Mouse (Mus musculus) cerebral cortex, adult 2 months (tissue): ENCODE measurements around the gene Elof1.

Source experiments
- WGBS: fragments of 180-500 bp; shearing (Covaris S2); methylation state at CpG from one replicate; pipeline ENCODE4 v1.1.7; 2018; 5-methylcytosine and 5-hydroxymethylcytosine counted together

Gene Elof1

GRCm38 (mm10) chr9:22089986-22090385 lies 27.0 kb downstream of the Elof1 start:
- WGBS = 77% methylated on average over 7 of the region's 7 CpGs

GRCm38 (mm10) chr9:22089281-22089680 lies 27.7 kb downstream of the Elof1 start:
- WGBS = 97% methylated on average over 7 of the region's 7 CpGs

DNA sequence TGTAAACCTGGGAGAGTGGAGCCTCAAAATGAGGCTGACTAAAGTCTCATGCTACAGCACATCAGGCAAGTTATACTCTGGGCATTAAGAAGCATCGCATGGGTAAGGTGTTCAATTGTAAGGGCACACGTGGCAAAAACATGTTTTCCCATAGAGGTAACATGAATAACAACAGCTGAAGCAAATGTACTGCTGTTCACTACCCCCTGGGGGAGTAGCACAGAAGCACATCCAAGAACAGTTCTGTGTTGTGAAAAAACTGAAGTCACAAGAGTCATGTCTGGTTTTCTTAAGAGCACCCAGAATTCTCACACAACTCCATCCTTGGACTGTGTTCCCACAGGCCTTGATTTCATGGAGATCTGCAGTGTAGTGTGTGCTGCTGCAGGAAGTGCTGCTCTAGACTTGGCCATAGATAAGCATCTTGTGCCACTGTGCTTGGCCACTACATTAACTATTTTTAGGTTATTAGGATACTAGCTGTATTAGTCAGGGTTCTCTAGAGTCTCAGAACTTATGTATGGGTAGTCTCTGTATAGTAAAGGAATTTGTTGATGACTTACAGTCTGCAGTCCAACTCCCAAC lies 29.8 kb downstream of the Elof1 start:
- 87% methylated on average over 2 of the region's 2 CpGs for WGBS

GRCm38 (mm10) chr9:22086012-22086411 lies 31.0 kb downstream of the Elof1 start:
- 70% methylated on average over 6 of the region's 6 CpGs for WGBS

DNA sequence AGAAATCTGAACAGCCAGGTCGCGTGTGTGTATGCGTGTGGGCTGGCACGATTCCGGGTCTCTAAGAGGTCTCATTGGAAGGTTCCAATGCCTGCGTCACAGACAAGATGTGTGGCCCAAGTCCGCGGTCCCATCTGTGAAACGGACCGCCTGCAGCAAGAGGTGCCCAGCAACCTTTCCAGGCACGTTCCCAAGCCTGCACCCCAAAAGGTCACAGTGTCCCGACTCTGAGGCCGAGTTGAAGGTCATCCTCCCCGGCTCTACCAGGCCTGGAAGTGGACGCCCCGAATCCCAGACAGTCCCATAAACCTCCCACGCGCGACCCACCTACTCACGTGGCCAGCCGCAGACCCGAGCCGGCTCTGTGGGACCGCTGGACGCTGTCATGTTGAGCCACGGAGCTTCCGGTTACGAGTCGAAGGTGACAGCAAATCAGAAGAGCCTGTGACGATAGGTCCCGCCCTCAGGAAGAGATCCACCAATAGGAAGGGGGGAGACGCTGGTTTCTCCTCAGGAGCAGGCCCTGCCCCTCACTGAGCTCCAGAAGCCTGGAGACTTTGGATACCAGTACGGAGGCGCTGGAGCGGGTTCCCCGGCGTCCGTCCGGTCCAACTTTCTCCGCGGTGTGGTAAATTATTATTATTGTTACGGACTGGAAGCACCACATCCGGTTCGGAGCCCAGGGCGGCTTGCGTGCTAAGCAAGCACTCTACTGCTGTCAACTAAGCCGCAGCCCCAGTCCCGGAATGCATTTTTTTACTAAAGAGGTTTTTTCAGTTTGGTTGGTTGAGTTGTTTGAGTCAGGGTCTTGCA lies 31.7 kb downstream of the Elof1 start, which contains the start of gene Ecsit:
Ecsit (minus strand) TSS at position 417 of the 813 bp plus-strand sequence.
- under 1% methylated on average over 48 of the region's 48 CpGs for WGBS

DNA sequence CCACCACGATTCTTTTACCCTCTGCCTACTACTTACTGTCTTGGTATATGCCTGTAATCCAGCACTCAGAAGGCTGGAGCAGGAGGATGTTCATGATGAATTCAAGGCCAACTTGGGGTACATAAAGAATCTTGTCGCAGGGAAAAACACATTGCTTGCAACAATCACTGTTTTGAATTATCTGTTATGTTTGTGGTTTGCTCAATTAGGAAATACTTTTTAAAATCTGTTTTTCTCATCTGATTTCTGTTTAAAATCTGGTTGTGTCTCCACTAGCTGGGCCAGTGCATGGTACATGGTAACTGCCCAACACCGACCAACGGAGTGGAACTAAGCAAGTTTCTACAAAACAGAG lies 32.3 kb downstream of the Elof1 start:
- 18% methylated on average over 4 of the region's 4 CpGs for WGBS

DNA sequence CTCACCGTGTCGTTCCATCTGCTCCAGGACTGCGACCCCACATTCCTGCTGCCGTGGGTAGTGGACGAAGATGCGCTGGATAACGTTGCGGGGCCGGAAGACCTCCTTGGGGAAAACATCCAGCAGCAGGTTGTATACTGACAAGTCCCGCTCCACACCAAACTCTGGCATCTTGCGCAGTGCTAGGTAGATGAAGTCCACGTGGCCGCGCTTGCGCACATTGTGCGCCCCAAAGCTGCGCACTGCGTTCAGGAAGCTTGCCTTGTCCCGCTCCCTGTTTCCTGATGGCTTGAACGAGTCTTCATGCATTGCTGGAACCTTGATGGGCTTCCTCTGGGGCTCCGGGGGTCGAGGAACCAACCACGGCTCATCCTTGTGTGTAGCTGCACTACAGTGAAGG lies 40.7 kb downstream of the Elof1 start:
- 95% methylated on average over 23 of the region's 23 CpGs for WGBS

DNA sequence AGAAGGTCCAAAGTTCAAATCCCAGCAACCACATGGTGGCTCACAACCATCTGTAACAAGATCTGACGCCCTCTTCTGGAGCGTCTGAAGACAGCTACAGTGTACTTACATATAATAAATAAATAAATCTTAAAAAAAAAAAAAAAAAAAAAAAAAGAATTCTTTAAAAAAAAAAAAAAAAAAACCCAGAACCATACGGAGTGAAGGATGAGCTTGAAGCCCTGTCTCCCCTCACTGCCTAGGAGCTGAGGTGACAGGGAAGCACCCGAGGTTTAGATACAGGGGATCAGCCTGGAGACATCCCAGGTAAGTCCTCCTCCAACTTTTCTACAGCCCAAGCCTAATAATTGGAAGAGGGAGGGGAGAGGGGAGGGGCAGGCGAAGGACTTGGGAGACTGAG lies 41.2 kb downstream of the Elof1 start:
- 81% methylated on average over 5 of the region's 5 CpGs for WGBS

DNA sequence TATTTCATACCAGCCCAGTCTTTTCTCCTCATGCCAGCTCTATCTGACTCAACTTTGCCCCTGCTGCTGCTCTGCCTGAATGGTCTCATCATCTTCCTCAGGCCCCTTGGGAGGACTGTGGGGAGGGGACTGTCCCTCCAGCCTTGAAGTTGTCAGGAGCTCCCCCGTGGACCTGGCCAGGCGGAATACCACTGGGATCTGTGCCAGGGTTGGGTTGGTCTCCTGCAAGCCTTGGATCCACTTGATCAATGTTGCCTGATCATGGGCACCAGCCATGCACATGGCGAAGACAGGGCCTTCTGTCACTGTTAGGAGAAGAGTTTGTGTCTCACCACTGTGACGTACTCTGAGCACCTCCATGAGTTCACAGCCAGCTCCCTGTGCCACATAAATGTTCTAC lies 44.7 kb downstream of the Elof1 start:
- 90% methylated on average over 4 of the region's 4 CpGs for WGBS

DNA sequence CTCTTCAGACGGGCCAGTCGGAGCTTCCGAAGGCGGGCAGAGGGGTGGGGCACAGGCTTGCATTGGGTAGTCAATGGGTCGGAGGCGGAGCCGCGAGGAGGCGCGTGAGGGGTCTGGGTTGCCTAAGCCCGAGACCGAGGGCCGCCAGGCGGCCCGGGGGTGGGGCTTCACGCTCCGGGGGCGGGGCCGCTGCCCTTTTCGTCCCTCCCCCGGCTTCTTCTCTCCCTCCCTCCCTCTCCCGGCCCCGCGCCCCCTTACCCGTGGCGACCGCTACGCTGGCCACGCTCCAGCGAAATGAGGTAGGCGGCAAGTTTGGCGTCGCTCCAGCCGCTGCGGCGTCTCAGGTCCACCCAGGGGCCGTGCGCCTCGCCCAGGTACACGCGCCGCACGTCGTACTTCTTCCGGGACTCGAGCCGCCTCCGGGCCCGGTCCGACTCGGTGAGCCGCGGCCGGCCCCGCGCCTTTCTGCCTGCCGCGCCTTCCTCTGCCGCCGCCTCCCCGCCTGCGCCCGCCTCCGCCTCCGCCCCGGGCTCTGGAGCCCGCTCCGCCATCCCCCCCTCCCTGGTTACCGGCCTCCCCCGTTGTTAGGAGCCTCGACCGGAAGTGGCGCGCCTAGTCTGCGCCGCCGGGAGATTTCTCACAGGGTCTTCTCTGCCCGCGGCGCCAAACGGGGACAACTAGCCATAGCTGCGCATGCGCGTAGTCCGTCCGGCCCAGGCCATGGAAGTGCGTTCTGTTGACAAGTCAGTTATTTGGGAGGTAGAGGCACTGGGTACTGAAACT lies 46.0 kb downstream of the Elof1 start, which contains the start of the genes Gm49318 and Zfp653:
Gm49318 (minus strand) TSS at position 469 of the 783 bp plus-strand sequence.
Zfp653 (minus strand) TSS at position 586 of the 783 bp plus-strand sequence.
- 1% methylated on average over 69 of the region's 87 CpGs for WGBS

- 33% methylated on average over 4 of the region's 4 CpGs for WGBS
These were observed 47.0 kb downstream of the Elof1 start for GRCm38 (mm10) chr9:22069881-22070553.

- WGBS = 90% methylated on average over 5 of the region's 5 CpGs
These were observed 49.8 kb downstream of the Elof1 start for GRCm38 (mm10) chr9:22067195-22067594.

DNA sequence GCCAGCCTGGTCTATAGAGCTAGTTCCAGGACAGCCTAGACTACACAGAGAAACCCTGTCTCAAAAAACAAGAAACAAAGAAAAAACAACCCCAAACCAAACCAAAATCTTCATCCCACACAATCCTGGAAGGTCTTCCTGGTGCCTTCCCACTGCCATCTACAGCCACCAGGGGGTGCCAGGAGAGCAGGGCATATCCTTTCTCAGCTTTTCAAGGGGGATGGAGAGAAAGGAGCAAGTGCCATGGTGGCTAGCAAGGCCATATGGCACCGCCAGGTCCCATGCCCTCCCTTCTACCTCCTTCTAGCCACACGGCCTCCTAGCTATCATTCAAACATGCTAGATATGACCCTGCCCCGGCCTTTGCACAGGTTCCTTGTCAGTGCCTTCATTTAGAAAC lies 50.5 kb downstream of the Elof1 start:
- WGBS = 76% methylated on average over 3 of the region's 3 CpGs

GRCm38 (mm10) chr9:22065642-22066041 lies 51.3 kb downstream of the Elof1 start:
- WGBS = 97% methylated on average over 11 of the region's 11 CpGs

GRCm38 (mm10) chr9:22064341-22064740 lies 52.6 kb downstream of the Elof1 start:
- WGBS = 56% methylated on average over 3 of the region's 3 CpGs
